Mouse (Mus musculus): ENCODE measurements around the gene Arhgef10l.

The Arhgef10l gene

DNA sequence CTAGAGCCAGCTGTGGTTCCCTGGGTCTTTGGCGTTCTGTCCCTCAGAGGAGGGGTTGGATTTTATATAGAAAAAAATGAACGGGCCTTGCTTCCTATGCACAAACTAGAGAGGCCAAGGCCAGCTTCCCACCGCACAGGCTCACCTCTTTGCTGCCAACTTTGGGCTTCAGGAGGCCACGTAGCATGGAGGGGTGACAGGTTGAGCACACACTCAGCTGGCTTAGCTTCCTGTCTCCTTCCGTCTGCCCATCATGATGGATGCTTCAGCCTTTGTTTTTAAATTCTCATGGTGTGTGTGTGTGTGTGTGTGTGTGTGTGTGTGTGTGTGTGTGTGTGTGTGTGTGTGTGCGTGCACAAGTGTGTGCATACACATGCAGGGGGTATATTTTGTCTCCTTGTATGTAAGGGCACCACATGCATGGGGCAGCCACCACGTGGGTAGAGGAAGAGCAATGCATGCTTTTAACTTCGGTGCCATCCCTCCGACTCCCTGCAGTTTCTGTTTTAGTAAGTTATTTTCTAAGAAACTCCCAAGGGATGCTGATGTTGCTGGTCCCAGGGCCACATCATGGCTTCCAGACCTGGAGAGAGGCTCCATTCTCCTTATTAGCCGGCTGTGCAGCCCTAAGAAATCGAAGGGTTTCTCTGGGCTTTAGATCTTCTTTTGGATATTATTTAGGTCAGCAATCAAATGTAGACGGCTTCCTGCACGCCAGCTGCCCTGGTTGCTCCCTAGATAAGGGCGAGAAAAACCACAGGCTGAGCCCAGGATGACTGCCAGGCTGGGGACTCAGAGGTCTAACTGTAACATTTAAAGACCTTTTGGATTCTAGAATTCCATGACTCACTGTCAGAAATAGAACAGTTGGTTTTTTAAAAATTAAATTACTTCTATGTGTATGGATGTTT lies 30.1 kb upstream of the Arhgef10l start:
- in situ Hi-C loops (cut with MboI, MseI), result no loop called here

DNA sequence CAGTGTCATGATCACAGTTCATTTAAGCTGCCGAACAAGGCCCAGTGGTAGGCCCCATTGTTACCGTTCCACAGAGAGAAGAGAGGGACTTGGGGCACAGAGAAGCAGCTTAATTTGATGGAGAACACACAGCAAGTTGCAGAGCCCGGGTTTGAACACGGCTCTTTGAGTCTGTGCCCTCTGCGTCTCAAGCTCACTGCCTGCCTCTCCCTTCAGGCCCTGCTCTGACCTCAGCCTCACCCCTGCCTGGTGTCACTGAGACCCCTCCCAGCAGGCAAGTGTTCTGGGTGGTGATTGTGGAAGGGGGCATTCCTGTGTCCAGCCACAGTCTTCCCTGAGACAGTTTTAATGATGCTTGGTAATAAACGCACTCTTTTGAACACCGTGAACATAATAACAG lies 29.3 kb upstream of the Arhgef10l start:
- in situ Hi-C loops (cut with MboI, MseI), result no loop called here

DNA sequence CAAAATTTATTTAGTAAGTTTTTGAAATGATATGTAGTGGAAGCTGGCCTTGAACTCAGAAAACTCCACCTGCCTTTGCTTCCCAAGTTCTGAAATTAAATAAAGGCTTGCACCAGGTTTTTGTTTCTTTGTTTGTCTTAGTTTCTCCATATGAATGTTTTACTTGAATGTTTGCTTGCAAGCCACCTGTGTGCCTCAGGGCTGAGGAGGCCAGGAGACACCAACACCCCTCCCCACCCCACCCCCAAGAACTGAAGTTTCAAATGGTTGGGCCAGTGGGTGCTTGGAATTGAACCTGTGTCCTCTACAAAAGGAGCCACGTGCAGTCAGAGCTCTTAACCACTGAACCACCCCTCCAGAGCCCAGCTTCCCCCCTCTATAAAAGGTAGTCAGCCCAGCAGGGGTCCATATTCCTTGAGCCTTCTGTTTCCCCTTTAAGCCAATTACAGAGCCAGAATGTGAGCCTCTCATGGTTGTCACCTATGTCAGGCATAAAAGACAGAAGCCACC lies 28.8 kb upstream of the Arhgef10l start:
- in situ Hi-C loops (cut with MboI, MseI), result no loop called here

DNA sequence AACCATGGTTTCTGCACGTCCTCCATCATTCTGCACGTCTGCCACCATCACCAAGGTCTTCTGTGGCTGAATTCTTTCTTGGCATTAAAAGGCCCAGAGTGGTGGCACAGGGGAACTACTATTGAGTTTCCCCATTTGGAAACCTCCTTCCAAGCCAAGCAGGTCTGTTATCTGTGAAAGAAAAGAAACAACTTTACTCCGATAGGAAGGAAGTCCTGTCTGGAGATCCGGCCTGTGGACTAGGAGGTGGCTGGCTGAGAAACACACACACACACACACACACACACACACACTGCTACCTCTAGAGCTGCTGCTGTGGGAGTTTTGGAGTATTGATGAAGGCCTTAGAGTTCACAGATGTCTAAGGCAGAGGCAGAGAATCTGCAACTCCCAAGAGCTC lies 27.7 kb upstream of the Arhgef10l start:
- in situ Hi-C loops (cut with MboI, MseI), result no loop called here

DNA sequence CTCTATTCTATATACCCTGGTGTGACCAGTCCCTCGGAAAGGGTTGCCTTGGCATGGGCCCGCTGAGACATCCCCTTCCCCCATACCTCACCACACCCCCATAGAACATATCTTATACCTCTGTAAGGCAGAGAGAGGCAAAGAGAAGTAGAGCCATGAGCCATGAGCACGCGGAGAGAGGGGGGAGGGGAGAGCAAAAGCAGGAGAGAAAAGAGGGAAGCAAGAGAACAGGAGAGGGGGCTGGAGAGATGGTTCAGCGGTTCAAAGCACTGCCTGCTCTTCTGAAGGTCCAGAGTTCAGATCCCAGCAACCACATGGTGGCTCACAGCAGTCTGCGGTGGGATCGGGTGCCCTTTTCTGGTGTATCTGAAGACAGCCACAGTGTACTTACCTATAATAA lies 25.7 kb upstream of the Arhgef10l start:
- in situ Hi-C loops (cut with MboI, MseI), result no loop called here

DNA sequence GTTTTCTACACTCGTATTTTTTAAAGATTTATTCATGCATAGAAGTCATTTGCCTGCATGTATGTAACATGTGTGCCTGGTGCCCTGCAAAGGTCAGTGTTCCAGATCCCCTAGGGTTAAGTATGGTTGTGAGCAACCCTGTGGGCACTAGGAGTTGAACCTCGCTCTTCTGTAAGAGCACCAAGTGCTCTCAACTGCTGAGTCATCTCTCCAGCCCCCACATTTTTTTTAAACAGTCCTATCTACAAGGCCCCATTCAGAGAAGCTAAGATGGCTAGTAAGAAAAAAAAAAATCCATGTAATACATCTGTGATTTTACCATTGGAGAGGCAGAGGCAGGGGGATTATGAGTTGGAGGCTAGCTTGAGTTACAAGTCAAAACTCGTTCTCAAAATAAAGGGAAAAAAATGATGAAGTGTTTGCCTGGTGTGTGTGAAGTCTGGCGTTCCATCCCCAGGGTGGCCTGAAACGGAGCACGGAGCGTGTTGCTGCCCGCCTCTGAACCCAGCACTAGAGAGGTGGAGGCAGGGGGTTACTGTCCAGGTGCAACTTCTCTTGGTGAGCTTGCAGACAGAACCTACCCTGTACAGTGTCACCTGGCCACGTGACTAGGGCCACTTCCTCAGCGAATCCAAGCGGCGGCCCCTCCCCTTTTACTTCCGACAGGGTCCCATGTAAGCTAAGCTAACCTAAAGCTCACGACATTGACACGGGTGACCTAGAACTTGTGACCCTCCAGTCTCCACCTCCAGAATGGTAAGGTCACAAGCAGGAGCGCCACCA lies 24.3 kb upstream of the Arhgef10l start:
- in situ Hi-C loops (cut with MboI, MseI), result no loop called here

DNA sequence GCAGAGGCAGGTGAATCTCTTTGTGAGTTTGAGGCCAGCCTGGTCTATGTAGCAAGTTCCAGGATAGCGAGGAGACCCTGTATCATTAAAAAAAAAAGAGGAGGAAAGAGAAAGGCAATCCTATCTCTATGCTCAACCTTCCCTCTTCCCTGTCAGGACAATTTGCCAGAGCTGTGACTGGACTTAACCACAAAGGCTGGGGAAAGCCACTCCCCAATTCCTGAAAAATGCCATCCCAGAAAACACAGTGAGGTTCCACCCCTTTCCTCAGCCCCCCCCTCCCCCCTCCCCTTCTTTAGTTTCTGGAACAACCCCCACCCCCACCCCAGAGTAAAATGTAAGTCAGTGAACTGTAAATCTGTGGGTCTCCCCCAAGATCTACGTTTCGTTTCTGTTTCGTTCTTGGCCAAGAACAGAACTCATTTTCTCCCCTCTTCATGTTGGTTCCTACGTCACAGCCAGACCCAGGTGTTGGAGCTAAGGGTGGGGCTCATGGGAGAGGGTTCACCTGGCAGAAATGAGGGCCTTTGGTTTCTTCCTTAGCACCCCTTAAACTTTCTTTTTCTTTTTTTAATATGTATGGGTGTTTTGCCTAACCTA lies 23.1 kb upstream of the Arhgef10l start:
- in situ Hi-C loops (cut with MboI, MseI), result no loop called here

DNA sequence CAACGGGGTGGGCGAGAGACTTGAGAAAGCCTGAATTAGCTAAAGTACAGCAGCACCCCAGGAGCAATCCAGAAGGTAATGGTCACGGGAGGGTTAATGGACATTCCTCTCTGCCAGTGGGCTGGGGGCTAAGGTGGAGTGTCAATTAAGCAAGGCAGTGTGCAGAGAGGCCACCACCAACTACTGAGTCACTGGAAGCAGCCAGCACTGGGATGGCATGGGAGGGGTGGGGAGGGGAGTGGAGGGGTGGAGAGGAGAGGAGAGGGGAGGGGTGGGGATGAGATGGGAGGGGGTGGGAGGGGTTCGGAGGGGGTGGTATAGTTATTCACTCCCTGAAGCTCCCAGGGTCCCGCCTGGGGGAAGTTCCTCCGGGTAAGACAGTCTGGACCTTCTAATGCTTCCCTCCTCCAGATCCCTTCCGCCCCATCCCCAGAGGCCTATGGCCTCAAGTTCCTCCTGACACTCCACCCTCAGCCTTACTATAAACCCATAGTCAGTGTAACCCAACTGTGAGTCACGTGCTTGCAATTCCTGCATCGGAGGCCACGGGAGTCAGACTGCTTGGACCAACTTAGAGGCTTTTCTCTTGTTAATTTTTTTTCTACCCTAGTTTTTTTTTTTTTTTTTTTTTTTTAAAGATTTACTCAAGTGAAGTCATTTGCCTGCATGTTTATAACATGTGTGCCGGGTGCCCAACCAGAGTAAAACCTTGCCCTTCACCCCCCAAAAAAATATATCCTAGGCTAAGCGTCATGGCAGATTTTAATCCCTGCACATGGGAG lies 22.4 kb upstream of the Arhgef10l start:
- in situ Hi-C loops (cut with MboI, MseI), result no loop called here

DNA sequence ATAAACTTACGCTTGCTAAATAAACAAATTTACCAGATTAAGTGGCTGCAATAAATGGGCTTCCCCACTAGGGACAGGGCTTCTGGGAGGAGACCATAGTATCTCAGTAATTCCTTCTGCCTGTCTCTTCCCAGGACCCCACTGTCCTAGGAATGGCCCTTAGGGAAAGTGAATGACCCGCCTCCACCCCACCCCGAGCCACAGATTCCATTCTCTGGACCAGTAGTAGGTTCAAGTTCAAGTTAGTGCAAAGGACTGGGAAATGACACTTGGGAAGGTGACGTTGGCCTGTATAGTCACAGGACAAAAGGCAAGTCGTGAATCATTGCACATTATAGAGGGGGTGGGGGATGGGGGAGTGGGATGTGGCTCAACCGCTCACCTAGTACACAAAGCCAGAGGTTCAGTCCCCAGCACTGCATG lies 19.1 kb upstream of the Arhgef10l start:
- in situ Hi-C loops (cut with MboI, MseI), result no loop called here

DNA sequence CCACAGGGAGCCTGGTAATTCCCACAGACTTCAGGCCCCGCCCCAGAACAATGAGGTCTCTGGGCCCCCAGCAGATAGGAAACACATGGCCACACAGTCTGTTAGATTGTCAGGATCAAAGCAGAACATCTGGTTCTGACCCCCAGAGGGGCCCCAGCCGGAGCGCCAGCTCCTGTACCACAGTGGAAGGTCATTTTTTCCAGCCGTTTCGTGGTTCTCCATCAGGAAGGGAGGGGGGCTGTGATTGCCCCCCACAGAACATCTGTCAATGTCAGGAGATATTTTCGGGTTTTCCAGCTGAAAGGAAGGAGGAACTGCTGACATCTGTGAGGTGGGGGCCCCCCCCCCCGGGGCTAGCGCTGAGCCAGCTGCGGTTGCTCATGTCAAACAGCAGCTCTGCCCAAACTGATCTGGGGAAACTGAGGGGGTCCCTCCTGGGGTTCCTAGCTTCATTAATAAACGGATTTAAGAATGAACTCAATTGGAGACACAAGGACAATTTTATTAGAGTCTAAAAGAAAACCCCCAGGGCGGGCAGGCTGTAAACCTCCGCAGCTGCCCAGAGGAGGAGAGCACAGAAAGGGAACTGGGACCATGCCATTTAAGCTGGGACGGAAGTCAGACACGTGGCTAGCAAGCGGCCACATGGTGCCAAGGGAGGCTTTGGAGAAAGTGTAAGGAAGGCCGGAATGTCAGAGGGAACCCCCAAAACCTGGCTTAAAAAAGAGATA lies 18.5 kb upstream of the Arhgef10l start:
- in situ Hi-C loops (cut with MboI, MseI), result no loop called here

DNA sequence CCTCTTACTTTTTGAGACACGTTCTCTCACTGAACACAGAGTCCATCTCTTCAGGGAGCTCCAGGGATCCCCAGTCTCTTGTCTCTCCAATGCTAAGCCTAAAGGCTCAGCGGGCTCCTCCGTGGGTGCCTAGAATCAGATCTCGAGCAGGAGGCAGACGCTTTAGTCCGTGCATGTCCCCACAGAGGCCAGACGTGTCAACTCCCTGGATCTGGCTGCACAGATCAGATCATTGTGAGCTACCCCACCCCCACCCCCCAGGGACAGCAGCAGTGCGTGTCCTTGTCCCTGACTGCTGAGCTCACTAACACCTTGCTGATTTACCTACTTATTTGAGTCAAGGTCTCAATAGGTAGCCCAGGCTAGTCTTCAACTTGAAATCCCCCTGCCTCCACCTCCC lies 17.8 kb upstream of the Arhgef10l start:
- in situ Hi-C loops (cut with MboI, MseI), result no loop called here

DNA sequence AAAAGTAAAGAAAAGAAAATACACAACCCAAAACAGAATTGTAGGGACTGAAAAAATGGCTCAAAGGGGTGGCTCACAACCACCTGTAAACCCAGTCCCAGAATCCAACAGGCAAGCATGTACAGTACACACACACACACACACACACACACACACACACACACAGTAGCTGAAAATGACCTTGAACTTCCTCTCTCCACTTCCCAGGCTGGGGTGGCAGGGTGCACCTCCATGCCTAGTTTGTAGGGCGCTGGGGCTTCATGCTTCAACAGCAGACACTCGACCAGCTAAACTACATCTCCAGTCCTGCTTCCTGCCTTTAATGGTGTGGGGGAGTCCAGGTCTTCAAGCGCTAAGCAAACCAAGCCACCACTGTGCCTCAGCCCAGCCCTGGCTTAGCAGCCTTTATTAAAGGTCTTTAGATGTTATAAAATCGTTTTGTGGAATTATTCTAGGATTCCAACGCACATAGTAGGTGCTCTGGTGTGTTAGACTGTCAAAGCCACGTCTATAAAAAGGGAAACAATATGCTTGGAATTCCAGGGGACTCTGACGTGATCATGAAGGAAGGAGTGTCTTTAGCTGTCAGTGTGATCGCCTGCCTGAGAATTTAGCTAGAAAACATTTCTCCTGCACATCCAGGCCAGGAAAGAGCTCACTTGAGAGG lies 15.1 kb upstream of the Arhgef10l start:
- in situ Hi-C loops (cut with MboI, MseI), result no loop called here

DNA sequence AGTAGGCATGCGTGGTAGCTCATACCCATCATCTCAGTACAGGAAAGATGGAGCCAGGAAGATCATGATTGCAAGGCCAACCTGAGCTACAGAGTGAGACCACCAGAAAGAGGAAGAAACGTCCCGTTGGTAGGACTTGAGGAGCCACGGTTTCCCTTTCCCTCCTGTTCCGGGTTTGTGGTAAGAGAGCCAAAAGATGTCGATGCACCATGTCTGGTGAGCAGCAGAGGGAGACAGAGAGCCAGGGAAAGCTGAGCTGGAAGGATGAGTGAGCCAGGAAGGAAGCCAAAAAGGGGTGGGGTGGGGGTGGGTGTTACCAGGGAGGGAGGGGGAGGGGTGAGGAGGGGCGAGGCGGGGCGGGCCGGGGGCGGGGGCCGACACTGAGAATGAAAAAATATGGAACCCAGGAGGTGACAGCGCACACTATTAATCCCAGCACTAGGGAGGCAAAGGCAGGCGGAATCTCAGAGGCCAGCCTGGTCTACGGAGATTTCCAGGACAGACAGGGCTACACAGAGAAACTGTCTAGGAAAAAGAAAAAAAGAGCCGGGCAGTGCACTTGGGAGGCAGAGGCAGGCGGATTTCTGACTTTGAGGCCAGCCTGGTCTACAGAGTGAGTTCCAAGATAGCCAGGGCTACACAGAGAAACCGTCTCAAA lies 14.0 kb upstream of the Arhgef10l start:
- in situ Hi-C loops (cut with MboI, MseI), result loop anchor here (5.0 kb wide), 3 partner anchors 32 to 123 kb away; no protein-coding TSS in a partner anchor

DNA sequence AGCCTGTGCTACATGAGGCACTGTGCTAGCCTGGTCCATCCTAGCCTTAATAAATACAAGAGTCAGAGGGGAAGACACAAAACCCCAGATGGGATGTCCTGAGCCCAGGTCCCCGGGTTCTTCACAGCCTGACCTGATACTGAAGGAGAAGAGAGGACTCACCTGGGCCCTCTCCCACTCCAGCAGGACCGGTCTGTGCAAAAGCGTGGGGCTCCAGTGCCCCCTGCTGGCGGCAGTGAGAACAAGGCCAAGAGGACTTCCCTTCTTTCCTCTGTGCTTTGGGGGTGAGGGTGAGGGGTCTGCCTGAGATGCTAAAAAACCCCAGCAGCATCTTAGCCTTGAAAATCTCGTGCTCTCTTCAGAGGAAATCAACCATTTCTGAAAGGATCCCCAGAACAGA lies 13.2 kb upstream of the Arhgef10l start:
- in situ Hi-C loops (cut with MboI, MseI), result loop anchor here (5.0 kb wide), 3 partner anchors 33 to 122 kb away; no protein-coding TSS in a partner anchor

DNA sequence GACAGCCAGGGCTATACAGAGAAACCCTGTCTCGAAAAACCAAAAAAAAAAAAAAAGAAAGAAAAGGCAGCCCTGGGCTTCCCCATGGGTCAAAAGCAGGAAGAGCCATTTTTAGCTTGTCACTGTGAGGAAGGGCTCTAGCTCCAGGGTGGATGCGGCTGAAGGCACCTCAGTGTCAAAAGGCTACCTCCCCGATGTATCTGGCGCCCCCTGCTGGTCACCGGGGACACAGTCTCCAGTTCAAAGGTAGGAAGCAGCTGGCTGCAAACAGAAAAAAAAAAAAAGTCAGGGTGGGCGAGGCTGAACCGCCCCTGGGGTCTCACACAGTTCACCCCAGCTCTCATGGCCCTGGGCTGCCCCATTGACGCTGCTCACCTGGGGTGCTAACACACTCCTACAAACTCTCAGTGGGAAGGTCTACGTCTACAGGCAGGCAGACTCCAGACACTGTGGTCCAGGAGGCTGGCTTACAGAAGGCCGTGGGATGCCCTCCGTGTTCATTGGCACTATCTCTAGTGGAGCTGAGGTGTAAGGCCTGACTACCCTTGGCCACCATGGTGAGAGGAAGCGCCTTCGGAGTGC lies 8.6 kb upstream of the Arhgef10l start:
- in situ Hi-C loops (cut with MboI, MseI), result no loop called here

DNA sequence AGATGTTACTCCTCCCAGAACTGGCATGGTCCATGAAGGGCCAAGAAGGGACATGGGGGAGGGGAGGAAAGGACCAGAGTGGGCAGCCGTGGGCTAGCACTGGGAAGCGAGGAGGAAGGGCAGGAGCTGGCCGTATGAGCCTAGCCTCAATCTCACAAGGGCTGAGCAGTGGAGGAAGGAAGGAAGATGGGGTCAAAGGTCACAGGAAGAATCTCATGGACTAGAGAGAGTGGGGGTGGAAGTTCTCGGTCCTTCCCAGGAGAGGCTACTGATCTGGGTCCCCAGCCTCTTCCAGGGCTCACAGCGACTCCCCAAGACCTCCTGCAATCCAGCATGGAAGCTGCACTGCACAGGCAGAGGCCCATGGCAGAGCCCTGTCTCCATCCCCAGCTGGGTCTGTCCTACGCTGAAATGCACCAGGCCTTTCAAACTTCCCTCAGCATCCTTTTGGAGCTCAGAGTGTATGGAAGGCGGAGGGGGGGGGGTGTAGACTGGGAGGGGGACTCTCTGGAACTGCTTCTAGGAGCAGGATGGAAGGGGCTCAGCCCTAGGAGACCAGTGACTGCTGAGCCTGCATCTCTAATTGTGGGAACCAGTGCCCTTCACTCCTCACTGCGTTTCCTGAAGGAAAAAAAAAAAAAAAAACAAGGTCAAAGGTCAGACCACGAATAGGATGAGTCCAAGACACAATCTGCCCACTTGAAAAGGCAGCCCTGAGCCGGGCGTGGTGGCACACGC lies 7.9 kb upstream of the Arhgef10l start:
- in situ Hi-C loops (cut with MboI, MseI), result no loop called here

DNA sequence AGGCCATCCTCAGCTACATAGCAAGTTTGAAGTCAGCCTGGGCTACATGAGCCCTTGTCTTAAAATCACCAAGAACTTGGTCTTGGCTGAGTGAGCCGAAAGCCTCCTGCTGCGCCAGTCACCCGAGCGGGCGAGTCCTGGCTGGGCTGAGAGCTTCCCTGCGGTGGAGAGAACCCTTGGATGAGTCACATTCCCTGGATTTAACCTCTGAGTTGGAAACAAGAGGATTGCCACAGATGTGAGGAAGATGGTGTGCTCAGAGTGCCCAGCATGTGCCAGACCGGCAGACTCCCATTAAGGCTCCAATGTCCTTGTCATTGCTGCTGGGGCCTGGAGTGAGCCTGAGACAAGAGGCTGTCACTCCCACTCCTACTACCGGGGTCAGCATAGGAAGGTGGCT lies 2.0 kb upstream of the Arhgef10l start:
- in situ Hi-C loops (cut with MboI, MseI), result no loop called here

DNA sequence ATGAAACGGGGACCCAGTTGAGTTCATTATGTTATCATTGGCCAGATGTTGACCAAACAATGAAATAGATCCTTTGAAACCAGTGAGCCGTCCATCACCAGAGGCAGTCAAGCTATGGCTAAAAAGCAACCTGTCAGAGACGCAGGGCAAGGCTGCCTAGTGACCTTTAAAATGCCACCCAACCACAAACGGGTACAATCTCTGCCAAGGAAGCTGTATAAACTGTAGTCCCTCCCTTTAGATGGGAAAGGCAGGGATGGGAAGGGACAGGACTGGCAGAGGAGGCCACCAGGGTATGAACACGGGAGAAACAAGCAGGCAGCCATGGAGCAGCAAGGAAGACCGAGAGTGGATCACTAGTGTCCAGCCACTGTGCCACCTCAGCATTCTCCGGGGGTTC lies 759 bp downstream of the Arhgef10l start:
- in situ Hi-C loops (cut with MboI, MseI), result no loop called here
